Mouse (Mus musculus): ENCODE data around the gene Lrrc4c.
A peak's percentile ranks its signal among the peaks of the same experiment; 100 is the strongest.

Gene Lrrc4c

DNA sequence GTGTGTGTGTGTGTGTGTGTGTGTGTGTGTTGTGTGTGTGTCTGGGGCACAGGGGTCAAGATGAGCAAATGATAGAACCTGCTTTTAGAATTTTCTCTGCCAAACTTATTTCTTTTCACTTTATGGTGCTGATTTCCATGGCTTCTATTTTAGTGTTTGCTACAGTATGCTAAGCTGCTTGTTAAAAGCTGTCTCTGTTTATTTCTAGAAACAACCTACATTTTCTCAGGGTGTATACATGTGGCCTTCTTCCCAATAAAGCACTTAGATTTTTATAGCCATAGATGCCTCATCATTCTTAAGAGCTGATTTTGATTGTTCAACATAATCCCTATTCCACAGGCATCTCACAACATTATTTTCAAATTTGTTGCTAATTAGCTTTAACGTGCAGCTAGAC, 229.2 kb downstream of the Lrrc4c start:
- no peak for DNase-seq (ENCODE audit: low spot score)

DNA sequence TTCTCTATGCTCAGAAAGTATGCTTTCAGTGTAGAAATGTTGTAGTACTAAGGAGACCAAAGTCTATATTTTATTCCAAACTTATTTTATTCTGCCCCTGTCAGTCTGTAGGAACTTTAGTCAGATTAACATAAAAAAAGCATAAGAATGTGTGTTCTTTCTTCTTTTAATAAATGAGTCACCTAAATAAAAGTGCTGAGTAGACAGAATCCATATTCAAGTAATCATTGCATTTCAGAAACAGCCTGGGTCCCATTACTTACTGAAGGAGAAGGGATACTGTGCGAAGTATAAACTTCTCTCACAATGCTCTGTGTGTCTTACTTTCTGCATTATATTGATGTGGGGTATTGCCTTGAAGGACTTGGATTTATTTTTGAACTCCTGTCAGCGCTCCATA, 255.8 kb downstream of the Lrrc4c start:
- DNase-seq (ENCODE audit: low spot score) = no peak

DNA sequence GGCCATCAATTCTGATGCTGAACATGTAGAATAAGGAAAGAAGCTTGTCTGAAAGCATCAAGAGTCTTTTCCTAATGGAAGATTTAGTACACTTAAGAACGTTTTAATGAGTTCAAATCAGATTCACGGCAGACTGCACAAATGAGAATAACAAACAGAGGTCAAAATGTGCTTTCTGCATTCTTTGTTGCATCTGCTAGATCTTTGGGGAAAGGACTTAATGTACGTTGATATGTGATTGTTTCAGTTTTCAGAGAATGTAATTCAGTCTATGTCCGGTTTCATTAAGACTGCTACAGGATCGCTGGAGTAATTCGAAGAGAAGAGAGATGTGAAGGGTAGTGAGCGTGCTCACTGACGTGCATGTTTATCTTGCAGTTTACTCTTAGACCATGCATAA, 259.7 kb downstream of the Lrrc4c start:
- no peak for DNase-seq (ENCODE audit: low spot score)

DNA sequence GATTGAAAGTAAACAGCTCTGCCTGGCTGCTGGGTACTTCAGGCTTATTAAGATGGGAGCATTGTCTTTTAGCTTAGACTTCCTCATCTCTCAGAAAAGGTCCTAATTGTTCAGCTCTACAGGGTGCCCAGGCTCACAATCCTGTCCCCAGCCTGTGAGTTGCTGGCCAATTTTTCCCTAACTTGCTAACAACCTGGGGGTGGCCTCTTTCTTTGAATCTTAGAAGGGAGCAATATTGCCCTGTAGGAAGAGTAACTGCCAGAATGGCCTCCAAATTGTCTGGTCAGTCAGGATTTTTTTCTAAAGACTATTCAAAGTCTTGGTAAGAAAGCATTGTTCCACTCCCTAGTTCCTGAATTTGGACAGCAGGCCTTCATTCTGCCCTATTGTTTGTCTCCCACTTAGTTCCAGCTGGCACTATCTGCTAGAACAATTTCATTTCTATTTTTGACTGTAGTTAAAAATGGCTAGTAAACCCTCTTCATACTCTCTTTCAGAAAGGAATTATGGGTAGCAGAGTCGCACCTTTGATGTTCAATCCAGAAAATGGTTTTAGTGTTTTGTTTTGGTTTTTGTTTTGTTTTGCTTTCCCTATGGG, 262.3 kb downstream of the Lrrc4c start:
- no peak for DNase-seq (ENCODE audit: low spot score)

DNA sequence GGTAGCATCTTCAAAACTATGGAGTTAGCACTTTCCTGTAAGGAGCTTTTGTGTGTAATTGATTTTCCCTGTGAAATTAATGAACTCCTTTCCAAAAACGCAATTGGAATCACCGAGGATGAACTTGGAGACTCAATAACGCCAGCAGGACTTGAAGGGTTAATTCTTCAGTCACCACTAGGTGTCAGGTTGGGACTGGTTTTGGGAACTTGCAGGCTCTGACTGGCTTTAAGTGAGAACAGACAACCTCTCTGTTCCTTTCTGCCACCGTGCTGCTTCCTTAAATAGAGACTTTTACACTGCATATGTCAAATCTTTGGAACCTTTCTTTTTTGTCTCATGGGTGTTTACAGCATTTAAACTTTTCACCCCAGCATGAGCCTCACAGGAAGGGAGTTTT, 267.7 kb downstream of the Lrrc4c start:
- peak; percentile 83 for DNase-seq (ENCODE audit: low spot score)

DNA sequence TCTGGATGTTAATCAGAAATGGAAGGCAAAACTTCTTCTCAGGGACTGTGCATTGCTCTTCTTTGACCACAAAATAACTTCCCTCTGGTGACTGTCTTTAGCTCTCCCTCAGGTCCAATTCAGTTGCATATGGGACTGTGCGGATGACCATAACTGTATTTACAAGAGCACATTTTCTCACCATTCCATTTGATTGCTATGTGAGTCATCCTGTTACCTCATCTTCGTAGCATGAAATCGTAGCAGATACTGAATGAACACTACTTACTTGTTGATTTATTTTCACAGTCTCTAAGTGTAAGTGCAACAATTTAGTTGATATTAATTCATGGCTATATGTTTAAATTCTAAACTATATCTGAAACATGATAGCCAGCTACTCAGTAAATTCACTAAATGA, 286.8 kb downstream of the Lrrc4c start:
- DNase-seq (ENCODE audit: low spot score) = no peak

DNA sequence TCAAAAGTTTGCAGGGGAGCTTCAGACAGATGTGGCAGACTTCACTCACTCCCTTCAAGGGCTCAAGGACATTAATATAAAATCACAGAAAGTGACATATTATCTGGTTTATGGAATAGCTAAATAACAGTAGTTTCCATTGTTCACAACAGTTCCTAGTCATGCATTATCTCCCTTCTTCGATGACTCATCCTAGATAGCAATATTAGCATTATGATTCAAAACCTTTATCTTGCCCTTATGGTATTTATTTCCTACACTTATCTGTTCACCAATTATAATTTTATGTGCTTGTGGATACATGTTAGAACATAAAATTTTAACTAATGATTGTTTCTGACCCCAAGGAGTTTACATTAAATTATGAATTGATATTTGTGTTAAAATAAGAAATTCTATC, 296.2 kb downstream of the Lrrc4c start:
- no peak for DNase-seq (ENCODE audit: low spot score)

DNA sequence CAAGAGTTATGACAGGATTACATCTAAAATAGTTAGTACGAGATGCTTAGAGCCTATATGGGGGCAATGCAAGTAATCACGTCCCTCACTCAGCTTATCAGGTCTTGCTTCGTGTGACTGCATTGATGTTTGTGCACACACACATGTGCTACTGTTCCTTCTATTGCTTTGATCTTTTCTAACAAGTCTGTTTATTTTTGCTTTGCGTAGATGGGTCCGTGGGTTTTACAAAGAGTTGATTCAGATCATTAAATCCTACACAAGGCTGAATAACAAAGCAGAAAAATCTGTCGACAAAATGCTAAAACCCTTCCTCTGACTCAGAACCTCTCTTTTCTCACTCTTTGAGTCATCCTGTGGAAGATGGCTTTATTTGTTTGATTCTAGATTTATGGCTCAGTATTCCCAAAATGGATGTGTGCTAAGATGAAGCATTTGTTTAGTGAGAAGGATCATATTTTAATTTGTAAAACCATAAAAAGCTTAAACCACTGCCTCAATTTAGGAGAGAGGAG, 300.8 kb downstream of the Lrrc4c start:
- no peak for DNase-seq (ENCODE audit: low spot score)

DNA sequence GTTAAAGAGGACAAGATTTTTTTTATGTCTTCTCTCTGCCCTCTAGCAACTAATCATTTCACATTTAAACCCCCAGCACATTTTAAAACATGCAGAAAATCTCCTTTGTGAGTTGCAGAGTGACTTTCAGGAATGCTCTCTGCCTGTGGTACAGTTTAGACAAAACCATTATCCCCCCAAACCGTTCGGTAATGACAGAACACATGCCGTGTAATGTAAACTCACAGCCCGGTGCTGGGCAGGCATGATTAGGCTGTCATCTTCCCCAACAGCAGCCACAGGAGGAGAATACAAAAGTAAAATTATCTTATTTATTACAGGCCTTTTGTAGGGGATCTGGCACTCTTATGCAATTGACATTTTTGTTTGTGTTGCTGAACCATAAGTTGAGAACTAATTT, 349.1 kb downstream of the Lrrc4c start:
- DNase-seq (ENCODE audit: low spot score) = no peak

DNA sequence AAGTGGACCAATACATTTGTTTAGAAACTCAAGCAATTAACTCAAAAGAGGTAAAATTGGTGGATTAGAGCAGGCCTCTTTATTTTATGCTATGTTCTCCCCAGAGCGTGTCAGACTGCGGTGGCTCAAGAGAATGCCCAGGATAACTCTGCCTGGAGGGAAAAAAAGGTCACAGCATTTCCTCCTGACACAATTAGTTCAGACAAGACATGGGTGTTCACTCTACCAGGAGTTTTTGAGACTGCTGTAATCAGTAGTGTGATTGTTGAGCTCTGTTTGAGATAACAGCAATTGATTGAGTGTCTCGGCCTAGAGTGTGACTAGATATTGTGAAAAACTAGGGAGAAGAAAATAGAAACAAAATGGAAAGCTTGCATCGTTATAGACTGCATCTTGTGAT, 363.8 kb downstream of the Lrrc4c start:
- DNase-seq (ENCODE audit: low spot score) = no peak

DNA sequence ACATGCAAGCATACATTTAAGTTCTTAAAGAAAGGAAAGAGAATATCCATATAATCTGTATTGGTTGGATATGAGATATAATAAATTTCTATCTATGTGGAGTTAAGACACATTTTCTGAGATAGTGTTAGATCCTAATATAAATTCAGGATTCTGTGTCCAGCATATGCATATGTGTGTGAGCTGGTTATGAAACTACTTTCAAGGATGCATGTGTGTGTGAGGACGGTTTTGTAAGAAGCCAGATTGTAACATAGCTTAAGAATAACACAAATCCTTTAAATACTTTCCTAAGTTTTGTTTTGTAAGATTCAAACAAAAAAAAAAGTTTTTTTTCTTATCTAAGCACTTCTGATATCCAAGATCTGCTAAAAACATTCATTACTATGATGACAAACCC, 367.4 kb downstream of the Lrrc4c start:
- no peak for DNase-seq (ENCODE audit: low spot score)

DNA sequence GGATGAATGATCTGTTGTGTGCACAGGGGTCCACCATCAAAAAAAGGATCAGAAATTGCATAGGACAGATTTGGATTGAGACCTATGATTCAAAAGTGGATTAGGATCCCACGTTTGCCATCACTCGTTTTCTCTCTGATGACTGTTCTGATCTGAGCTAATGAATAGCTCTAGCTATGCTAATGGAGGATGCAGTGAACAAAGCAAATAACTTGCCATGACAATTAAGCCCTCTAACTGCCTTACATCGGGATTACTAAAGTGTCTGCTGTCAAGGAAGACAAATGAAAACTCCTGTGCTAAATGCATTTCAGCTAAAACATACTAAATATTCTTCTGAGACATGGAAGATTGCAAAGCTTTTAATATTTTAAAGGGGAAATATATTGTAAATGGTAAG, 387.0 kb downstream of the Lrrc4c start:
- DNase-seq (ENCODE audit: low spot score) = no peak

DNA sequence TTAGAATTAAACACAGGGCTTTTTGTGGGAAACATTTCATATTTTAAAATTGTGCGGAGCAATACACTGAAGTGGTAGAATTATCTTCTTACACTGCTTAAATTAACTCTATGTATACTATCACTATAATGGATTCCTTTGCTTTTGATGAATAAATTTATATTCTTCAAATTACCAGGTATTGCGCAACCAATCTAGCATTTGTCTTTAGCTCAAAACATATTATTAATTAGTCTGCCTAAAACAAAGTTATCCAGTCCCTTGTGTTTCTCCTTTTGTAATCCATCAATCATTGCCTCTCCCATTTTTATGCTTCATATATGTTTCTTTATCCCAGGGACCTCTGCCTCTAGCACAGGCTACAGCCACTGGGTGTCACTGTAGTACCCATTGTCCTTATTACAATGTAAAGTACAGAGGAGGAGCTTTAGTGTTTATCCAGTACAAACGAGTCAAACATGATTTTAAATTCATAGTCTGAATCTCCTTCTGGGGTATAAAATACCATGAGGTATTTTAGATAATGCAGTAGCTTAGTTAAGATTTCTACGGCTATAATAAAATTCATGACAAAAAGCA, 389.9 kb downstream of the Lrrc4c start:
- peak; percentile 33 for DNase-seq (ENCODE audit: low spot score)

DNA sequence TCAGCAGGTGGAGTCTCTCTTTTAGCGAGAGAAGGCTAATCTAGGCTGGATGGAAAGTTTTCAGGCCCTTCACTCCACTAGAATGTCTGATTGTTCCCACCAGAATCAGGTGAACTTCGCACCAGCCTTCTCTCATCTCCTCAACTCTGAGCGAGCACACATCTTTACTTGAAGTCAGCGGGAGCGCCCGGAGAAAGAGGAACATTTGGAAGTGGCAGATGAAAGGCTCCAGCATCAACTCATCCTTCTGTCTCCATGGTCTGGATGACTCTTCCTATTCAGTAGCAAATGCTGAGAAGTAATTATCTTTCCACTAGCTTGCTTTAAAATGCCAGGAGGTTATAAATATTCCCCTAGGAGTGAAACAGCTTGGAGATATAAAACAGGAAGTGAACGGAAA, 396.6 kb downstream of the Lrrc4c start:
- DNase-seq (ENCODE audit: low spot score) = no peak

DNA sequence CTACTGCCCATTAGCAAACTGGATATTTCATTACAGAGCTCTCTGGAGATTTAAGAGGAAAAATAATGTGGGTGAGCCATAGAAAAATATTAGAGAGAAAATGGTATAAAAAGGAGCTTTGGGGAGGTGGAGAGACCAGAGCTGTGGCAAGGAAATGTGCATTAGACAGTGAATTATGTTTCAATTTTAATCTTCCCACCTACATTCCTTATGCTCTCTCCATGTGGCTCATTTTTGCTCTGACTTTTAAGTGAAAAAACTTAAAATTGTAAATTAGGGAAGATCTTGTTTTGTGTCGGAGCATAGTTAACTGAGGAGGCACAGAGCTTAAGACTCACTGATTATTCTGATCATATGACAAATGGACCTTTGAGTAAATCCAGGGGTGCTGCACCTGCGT, 399.4 kb downstream of the Lrrc4c start:
- DNase-seq (ENCODE audit: low spot score) = no peak

DNA sequence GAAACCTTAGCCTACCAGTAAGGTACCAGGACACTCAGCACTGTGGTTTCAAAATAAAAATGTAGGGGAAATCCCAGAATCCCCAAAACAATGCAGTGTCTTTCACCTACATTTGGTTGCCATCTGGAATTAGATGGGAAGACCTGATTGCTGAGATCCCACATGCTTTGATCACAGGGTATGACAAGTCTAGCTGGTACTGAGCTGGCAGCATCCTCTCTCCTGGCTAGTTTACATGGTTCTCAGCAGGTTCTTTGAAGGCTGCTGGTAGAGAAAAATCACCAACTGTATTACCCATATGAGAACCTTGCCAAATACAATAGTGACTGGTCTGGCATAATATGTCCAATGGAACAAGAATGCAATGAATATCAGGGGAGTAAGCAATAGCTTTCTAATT, 405.4 kb downstream of the Lrrc4c start:
- no peak for DNase-seq (ENCODE audit: low spot score)

DNA sequence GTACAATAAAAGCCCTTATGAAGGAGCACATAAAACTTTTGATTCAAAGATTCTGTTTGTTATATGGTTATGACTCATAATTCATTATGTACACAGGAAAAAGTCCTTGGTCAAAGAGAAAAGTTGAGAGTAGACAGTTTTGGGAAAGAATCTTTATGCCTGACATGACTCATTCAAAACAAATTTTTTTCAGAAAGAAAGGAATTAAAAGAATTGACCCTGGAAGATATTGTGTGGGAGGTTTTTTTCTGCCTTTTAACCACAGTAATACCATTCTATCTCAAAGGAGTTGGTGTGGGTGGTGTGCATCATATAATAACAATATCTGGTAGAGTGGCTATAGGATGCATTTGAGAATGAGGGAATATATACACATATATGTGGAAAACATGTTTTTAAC, 418.1 kb downstream of the Lrrc4c start:
- DNase-seq (ENCODE audit: low spot score) = no peak

DNA sequence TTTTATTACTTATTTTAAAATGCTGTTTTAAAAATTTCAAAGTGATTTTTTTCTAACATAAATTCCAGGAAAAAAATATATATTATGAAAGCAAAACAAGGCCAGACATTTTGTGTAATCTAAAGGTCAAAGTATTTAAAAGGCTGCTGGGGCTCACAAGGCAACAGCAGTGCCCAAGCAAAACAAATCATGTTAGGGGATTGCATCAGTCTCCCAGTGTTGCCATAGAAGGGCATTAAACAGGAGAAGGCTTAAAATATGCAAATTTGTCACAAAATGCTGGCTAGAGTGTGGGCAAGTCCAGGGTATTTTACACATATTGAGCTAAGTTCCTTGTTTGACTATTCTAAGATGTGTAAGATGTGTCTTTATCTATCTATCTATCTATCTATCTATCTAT, 437.1 kb downstream of the Lrrc4c start:
- DNase-seq (ENCODE audit: low spot score) = no peak

DNA sequence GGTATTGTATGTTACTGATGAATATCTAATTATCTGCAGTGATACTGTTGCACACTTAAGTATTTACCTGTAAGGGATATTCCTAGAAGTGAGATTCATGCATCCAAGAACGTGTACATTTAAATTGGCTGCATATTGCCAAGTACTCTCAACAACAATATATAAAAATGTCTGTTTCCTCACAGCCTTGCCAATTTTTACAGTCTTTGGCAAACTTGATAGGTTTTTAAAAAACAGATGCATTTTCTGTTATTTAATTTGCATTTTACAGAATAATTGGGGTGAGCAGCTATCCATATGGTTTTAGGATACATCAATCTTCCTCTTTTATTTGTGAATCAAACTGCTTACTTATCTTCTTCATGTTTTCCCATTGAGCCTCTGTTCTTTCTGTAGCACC, 439.7 kb downstream of the Lrrc4c start:
- DNase-seq (ENCODE audit: low spot score) = no peak

DNA sequence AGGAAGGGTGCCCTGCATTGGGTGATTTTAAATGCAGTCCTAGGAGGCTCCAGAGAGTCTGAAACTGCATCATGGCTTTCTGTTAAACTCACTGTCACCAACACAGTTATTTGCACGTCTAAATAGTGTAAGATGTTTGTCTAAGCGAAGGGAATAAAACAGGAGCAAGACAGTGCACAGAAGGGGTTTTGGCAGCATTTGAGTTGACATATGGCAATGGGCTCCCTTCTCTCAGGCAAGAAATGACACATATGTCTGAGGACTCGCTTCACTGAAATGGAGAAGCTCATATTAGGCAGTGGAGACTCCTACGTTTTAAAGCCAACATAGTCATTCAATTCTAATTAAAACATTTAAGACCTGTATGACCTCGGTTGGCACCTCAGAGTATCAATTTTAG, 445.6 kb downstream of the Lrrc4c start:
- no peak for DNase-seq (ENCODE audit: low spot score)

DNA sequence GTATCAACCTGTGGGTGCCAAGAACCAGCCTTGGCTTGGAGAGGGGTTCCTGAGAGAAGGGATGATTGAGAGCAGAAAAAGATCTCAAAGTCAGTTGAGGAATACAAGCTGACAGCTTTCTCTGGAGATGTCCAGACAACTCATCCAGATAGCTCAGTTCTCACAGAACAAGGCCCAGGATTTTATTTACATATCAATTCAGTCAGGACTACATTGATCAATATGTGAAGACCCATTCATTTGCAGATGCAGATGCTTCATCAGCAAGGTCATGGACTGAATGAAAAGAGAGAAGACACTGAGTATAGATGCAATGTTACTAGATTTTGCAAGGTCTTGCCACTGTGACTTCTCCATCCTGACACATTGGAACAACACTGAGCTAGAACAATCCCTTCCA, 457.4 kb downstream of the Lrrc4c start:
- no peak for DNase-seq (ENCODE audit: low spot score)

DNA sequence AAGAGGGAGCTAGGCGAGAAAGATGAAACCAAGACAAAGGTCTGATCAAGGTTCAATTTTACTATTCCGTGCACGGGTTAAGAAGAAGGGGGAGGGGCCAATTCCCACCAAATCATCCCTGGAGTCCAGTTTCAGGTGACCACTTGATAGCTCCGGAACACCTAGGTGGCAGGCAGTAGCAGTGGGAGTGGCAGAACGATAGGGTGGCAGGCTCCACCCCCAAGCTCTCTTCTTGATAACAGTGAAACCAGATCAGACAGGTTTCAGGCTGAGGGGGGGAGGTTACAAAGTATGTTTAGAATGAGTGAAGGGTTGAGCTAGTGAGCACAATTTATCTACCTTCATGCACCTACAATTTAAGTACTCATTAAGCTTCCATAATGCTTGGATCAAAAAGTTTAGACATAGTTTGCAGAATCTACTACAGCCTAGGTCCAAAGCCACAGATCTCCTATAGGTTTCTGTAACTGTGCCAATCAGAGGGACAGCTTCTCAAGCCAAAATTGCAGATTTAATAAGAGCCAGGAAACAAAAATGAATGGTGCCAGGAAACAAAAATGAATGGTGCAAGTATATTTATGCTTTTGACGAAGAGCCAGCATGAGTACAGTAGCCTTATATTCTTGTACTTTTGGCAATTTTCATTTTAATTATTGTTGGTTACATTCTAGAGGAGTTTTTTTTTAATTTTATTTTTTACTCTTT, 478.9 kb downstream of the Lrrc4c start:
- no peak for DNase-seq (ENCODE audit: low spot score)

DNA sequence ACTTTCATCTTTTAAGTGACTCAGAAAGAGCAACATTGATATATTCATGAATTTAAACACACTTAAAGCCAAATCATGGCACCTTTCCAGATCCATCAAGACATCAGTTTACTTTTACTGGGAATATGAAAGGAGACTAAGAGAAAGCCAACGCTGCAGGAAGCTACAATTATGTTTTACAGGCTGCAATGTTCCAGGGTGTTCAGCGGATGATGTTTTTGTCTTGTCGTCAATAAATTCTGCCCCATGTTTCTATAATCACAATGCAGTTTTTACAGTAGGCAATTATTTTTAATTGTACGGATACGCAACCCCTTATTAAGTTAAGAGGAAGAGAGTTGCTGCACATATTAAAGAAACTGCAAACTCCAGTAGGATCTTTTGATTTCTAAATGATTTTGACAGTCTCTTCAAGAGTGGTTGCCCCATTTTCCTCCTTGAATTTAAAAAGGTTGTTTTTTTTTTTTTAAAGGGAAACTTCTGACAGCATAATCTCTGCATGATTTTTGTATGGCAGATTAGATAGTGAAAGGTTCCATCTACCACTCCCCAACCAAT, 532.9 kb downstream of the Lrrc4c start:
- DNase-seq (ENCODE audit: low spot score) = no peak

Data from embryo, embryonic 10 days (tissue).